Mouse (Mus musculus) A20 (cell line): Measurements from ENCODE around the gene Brinp1.
"Not testable (repeated sequence)": the region's sequence is repeated elsewhere in the genome, so short reads cannot be mapped to it uniquely, and the experiment has no call there.

Source experiments
- DNase-seq: peaks from one replicate; pipeline ENCODE4 v3.0.0-alpha.2; 2011; ENCODE audit warnings: low read depth, low spot score

The Brinp1 gene

DNA sequence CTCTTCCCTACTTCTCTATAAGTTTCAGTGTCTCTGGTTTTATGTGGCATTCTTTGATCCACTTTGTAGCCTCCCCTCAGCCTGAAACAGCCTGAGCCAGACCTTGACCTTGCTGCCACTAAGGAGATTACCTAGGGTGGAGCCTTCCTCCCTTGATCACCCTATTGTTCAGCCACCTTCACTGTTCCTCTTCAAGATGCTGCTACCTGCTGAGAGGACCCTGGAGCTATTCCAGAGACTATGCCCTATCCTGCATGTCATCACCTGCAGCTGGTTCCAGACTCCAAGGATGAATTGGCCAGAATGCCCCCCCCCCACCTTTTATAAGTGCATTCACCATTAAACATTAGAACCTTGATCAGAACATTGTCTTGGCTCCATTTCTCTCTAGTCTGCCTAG is 140.2 kb downstream of the Brinp1 start:
- not testable (repeated sequence) for DNase-seq

- no peak for DNase-seq
Observed at GRCm38 (mm10) chr4:68806502-68806901, 147.7 kb downstream of the Brinp1 start.

DNA sequence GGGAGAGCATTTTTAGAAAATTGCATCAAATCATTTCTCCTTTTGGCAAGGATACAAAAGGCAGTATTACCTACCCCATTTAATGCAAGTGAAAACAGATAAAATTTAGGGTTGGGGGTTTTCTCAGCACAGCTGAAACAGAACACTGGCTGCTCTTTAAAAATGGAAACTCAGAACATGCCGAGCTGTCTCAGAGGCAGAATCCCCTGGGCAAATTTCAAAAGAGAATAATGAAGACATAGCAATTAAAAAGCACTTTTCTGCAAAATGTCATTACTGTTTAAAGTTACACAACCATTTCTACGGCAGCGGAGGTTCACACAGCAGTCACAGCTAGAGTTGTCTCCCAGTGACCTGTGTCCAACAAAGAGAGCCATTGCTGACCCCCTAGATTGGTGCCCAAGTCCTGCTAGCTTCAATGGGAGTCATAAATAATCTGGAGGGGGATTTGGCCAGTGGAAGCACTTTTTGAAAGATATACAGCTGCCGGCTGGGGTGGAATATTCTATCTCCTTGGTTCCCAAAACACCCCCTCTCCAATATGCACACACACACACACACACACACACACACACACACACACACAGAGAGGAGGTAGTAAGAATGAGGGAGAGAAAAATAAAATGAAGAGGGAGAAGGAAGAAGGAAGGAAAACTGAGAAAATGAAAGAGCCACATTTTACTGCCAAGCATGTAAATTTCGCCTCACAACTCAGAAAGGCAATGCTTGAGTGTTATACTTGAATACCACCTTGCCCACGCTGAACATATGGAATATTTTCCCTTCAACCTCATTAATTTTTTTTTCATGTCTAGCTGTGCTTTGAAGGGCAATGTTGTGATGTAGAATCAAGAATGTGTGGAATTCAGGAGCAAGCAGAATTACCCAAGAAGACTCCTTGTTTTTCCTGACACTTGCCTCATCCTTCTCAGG is 152.0 kb downstream of the Brinp1 start:
- DNase-seq: no peak

GRCm38 (mm10) chr4:68790003-68790402 is 164.2 kb downstream of the Brinp1 start:
- DNase-seq: no peak

GRCm38 (mm10) chr4:68788477-68788999 is 165.7 kb downstream of the Brinp1 start:
- no peak for DNase-seq

- DNase-seq: no peak
Observed at GRCm38 (mm10) chr4:68787642-68788041, 166.6 kb downstream of the Brinp1 start.

DNA sequence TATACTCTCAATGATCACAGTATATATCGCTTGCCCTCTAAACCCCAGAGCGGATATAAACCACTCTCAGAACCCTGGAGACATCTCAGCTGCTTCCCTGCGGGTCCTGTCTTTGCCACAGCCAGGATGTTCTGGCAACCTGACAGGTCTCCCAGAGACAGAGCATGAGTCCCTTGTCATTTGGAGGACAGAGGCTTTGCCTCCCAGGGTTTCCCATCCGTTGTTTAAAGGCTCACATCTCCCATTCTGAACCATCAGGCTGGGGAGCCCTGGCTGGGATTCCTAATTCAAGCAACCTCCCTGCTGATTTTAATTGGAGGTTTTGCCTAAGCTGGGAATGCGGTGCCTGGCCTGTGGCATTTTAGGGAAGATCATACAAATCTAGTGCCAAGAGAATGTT is 185.9 kb downstream of the Brinp1 start:
- DNase-seq: no peak

DNA sequence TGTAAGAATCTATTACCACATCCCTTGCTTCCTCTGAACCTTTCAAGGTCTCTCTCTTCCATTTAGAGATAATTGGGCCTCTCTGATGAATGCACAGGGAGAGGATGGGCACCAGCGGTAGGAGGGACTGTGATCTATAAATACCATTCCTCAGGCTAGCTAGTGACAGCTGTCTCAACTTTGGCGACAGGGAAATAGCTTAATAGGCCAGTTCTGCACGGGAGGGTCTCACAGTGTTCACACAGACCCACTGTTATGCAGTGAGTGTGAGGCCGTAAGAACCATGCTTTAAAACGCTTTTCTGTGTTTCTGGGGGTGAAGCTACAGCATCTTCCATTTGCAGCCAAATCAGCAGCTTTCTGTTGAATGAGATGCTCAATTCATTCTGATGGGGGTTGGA is 186.8 kb downstream of the Brinp1 start:
- DNase-seq: no peak

DNA sequence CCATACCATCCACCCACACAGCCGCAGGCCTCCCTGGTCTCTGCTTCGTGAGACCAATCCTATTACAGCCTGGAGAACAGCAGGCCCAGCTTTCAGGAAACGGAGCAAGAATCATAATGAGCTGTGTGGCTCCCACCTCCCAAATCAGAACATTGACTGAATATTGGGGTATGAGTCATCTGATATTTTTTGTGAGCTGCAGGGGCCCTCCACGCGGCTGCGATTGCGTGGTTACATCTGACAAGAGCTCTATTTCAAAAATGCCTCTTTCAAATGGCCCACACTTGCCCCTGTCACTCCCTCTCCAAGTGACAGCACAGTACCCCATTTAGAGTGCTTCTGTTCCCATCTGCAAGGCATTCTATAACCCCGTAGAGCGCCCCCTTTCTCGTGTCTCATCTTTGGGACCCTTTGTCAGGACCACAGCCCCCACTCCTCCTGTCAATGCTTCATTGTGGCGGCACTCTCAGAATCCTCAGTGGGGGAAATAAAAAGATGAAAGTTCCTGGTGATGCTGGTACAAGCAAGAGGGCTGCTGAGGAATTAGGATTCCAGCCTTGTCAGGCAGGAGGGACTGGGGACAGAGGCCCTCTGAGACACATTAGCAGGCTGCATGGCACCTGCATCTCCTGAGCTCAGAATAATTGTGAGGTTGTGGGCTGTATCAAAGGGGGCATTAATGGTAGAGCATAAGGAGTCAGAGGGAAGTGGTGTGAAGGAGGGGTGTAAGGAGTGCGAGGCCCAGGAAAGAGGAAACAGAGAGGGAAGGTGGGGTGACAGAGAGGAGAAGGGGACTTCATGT is 188.2 kb downstream of the Brinp1 start:
- DNase-seq: no peak

GRCm38 (mm10) chr4:68764937-68765336 is 189.3 kb downstream of the Brinp1 start:
- DNase-seq: no peak

DNA sequence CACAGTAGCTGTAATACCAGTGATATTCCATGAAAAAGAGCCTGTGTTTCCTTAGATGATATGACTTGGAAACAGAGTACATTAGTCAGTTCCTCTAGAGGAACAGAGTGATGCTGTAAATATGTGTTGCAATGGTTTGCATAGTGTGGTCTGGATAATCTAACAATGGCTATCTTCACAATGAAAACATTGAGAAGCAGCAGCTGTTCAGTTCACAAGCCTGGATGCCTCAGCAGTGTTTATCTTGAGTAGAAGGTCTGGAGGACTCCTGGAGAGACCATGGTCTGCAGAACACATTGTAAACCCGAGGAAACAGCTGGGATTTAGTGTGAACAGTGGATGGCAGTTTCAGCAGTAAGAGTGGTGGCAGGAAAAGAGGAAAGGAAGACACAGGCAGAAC is 233.2 kb downstream of the Brinp1 start:
- DNase-seq: no peak
